Mouse (Mus musculus) inflammation-experienced regulatory T-cells, adult 6 months (primary cell): ENCODE results near the gene Sipa1l3. TPM values are rescaled to one million over a fixed set of nuclear protein-coding genes. Genes with fewer than 3 reads are reported as not detected.

Source experiments
- ATAC-seq: one replicate; pipeline ENCODE4 v1.8.0; 2017
- polyA plus RNA-seq, 3 experiments: library from polyadenylated mRNA; unstranded; fragments of 100-300 nt; shearing (Covaris generic); gene quantifications; one replicate each; pipeline ENCODE4 v1.2.1; 2017

Sipa1l3 gene
- polyA plus RNA-seq, 3 experiments from 2014 or later, result 2.5 to 4.9 (median 4.1) TPM

GRCm38 (mm10) chr7:29277510-29277909, 240.9 kb downstream of the Sipa1l3 start:
- no peak for ATAC-seq

- no peak for ATAC-seq
These were observed 241.7 kb downstream of the Sipa1l3 start for GRCm38 (mm10) chr7:29276715-29277114.

DNA sequence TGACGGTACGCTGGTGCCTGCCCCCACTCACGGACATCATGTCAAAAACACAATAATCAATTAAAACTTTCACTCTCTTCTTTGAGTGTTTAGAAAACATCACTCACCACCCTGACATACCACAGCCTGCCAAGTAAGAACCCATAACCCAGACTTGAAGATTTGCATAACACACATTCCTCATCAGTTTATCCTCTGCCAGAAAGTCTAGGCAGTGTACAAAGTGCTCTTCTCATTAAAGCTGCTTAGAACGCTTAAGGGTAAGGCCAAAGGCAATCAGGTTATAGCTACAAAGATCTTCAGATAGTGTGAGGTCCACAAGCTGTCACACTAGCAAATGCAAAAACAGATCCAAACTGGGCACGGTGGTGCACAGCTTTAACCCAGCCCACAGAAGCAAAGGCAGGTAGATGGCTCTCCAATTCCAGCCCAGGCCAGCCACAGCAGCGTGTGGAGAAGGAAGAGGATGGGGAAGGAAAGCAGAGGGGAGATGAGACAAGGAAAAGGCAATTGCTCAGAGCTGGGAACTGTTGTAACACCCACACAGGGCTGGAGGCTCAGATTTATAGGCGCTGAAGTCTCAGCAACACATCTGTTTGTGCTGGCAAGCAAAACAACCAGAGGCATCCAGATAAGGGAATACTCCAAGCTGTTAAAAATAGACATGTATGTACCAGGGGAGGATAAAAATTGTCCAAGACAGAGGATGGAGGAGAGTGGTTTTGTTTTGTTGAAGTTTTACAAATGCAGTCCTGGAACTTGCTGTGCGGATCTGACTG, 246.6 kb downstream of the Sipa1l3 start:
- ATAC-seq, result no peak

GRCm38 (mm10) chr7:29270445-29270844, 248.0 kb downstream of the Sipa1l3 start:
- no peak for ATAC-seq

Other genes starting within 250 kb of the Sipa1l3 start
- 10 to 100 TPM; 58.9 to 90.9 (median 63.6) TPM for gene Spint2, start 236.7 kb downstream of the Sipa1l3 start, polyA plus RNA-seq
- gene Ppp1r14a, start 229.3 kb downstream of the Sipa1l3 start, polyA plus RNA-seq, result not detected
- gene Dpf1, start 214.7 kb downstream of the Sipa1l3 start, polyA plus RNA-seq, result 1 to 10 TPM in 1 of 3 experiments, under 1 TPM in 1, not detected in 1; 0.13 to 1.2 TPM
- gene Catsperg2, start 208.4 kb upstream of the Sipa1l3 start, polyA plus RNA-seq, result not detected
- 10 to 100 TPM; 14.0 to 17.9 (median 14.8) TPM for gene Zfp84, start 249.9 kb upstream of the Sipa1l3 start, polyA plus RNA-seq